Mouse (Mus musculus) erythroblast, embryonic 14.5 days (primary cell): ENCODE measurements around the gene Tmem50a. TPM values are rescaled to one million over a fixed set of nuclear protein-coding genes. Genes with fewer than 3 reads are reported as not detected.
A peak's percentile ranks its signal among the peaks of the same experiment; 100 is the strongest.

Experiments
- H3K27me3 ChIP-seq: 2 replicates; pipeline ENCODE4 v1.6.1; 2012; ENCODE audit warnings: inconsistent platforms; ENCODE audit not compliant: control insufficient read depth
- H3K36me3 ChIP-seq: 2 replicates; pipeline ENCODE4 v1.6.1; 2012; ENCODE audit warnings: mild to moderate bottlenecking, inconsistent platforms; ENCODE audit not compliant: control insufficient read depth
- H3K4me1 ChIP-seq: 2 replicates; pipeline ENCODE4 v1.6.1; 2012; ENCODE audit warnings: inconsistent platforms; ENCODE audit not compliant: control insufficient read depth
- H3K4me3 ChIP-seq: replicated peaks from 2 replicates; pipeline ENCODE3; 2012; ENCODE audit warnings: moderate library complexity, mild to moderate bottlenecking, inconsistent platforms
- H3K9me3 ChIP-seq: 2 replicates; pipeline ENCODE4 v1.6.1; 2012; ENCODE audit warnings: low read length, inconsistent platforms, mixed read lengths; ENCODE audit not compliant: control insufficient read depth
- GATA1 ChIP-seq: IDR thresholded peaks from 2 replicates; pipeline ENCODE4 v1.6.1; 2012; ENCODE audit warnings: low read length, inconsistent platforms, mixed read lengths
- TAL1 ChIP-seq: IDR thresholded peaks from 3 replicates; pipeline ENCODE4 v1.6.1; 2012; ENCODE audit warnings: low read length, inconsistent platforms, mixed read lengths
- polyA plus RNA-seq: library from polyadenylated mRNA; stranded (reverse); fragments of >175 nt; gene quantifications from 2 replicates; pipeline ENCODE4 v1.2.3, GENCODE M21; 2012

Gene Tmem50a
- polyA plus RNA-seq, 1 experiment: 1.0 TPM

DNA sequence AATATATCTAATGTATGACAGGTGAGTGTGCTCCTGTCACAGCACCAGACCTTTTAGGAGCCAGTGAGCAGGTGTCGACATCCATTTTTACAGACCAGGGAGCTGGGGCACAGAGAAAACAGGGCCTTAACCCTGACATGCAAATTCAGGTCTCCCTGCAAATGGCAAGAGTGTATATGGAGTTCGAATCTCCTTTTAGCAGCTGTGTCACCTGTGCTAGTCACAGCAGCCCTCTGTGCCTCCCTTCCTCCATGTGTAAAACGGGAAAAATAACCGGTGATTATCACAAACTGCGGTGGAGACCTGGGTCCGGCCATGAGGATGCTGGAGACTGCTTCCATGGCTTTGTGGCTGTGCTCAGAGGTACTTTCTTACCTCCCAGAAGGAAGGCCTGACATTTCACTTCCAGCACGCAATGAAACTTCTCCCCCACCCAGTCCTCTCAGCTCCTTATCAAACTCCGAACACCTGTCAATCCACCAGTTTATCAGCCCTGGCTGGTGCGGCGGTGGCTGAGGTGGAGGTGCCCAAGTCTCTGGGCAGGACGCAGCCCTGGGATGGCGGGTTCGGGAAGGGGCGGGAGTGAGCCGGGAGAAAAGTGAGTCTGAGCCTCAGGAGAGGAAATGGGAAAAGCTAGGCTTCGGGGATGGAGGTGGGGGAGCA is 45.6 kb downstream of the Tmem50a start:
- Histone ChIP-seq H3K4me3 (peak overlapping the region; percentile 79), H3K27me3 (no peaks in the 10 kb centered on the region; the same call in 1 of the 2 replicates), H3K36me3 (peaks cover 98% of the 10 kb centered on the region), H3K9me3 (no peaks in the 10 kb centered on the region), H3K4me1 (peaks cover 72% of the 10 kb centered on the region)
- TF ChIP-seq GATA1: peak; percentile 98
- TF ChIP-seq TAL1: peak; percentile 97

DNA sequence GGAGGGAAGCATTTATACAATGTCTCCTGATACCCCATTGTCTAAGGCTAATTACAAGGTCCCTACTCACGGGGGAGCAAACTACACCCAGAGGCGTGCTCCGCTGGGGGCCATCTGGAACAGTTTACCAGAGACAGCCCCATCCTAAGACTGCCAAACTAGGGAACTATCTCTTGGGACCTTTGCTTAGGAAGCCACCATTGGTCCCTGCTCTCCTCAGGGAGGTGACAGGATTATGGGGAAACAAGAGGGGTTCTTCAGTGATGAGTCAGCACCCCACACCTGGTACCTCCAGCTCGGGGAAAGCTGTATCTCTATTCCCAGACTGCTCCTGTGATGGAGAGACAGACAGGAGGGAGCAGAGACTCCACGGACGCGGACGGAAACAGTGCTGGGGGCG is 46.3 kb downstream of the Tmem50a start:
- Histone ChIP-seq H3K9me3 (no peaks in the 10 kb centered on the region), H3K4me3 (peak overlapping the region; percentile 79), H3K4me1 (peaks cover 70% of the 10 kb centered on the region), H3K27me3 (no peaks in the 10 kb centered on the region; the same call in 1 of the 2 replicates), H3K36me3 (peaks cover 92% of the 10 kb centered on the region)
- no peak; the same call in 2 of the 3 replicates for TF ChIP-seq TAL1
- no peak for TF ChIP-seq GATA1

DNA sequence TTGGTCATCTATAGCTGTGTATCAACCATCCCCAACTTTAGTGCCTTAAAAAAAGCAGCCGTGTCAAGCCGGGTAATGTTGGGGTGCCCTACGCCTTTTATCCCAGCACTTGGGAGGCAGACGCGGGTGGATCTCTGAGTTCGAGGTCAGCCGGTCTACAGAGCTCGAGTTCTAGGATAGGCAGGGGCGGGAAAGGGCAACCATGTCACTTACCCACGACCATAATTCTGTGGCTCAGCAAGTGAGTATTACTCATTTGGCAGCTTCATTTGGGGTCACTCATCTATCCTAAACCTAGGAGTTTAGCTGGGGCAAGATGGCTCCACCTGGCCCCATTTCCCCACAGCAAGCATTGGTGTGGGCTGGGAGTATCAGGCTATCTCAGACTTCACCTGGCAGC is 46.8 kb downstream of the Tmem50a start:
- TF ChIP-seq TAL1 (no peak), GATA1 (no peak)
- H3K9me3 ChIP-seq: no peaks in the 10 kb centered on the region
- peaks cover 70% of the 10 kb centered on the region for H3K4me1 ChIP-seq
- H3K4me3 ChIP-seq: peak overlapping the region; percentile 79
- no peaks in the 10 kb centered on the region; the same call in 1 of the 2 replicates for H3K27me3 ChIP-seq
- peaks cover 88% of the 10 kb centered on the region for H3K36me3 ChIP-seq

DNA sequence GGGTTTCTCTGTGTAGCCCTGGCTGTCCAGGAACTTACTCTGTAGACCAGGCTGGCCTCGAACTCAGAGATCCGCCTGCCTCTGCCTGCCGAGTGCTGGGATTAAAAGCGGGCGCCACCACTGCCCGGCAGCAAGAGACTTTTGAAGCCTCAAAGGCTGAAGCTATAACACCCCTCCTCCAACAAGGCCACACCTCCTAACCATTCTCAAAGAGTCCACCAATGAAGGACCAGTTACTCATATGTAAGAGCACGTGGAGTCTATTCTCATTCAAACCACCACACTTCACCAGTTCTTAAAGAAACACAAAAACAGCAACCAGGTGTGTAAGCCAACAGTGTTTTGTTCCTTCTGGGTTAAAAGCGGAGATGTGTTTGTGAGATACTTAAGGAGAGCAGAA is 47.2 kb downstream of the Tmem50a start:
- Histone ChIP-seq H3K4me3 (peak overlapping the region; percentile 79), H3K27me3 (no peaks in the 10 kb centered on the region; the same call in 1 of the 2 replicates), H3K4me1 (peaks cover 72% of the 10 kb centered on the region), H3K36me3 (peaks cover 85% of the 10 kb centered on the region), H3K9me3 (no peaks in the 10 kb centered on the region)
- no peak for TF ChIP-seq TAL1
- TF ChIP-seq GATA1: no peak

DNA sequence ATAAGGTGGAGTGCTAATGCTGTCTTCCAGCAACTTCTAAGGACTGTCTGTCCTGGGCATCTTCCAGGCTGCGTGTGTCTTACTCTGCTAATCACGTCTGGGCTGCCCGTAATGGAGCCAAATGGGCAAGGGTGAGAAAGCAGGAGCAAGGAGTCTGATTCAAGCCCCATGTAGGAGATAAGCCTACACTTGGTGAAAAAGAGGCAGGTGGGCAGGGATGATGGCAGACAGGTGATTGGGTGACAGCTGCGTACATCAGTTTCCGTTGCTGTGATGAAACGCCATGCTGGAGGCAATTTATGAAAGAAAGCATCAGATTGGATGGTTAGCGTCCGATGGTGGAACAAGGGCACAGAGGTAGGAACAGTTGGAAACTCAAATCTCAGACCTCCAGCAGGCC is 47.6 kb downstream of the Tmem50a start:
- Histone ChIP-seq H3K4me1 (peaks cover 73% of the 10 kb centered on the region), H3K4me3 (peak overlapping the region; percentile 79), H3K27me3 (no peaks in the 10 kb centered on the region; the same call in 1 of the 2 replicates), H3K36me3 (peaks cover 84% of the 10 kb centered on the region), H3K9me3 (no peaks in the 10 kb centered on the region)
- TF ChIP-seq GATA1 (no peak), TAL1 (no peak)

DNA sequence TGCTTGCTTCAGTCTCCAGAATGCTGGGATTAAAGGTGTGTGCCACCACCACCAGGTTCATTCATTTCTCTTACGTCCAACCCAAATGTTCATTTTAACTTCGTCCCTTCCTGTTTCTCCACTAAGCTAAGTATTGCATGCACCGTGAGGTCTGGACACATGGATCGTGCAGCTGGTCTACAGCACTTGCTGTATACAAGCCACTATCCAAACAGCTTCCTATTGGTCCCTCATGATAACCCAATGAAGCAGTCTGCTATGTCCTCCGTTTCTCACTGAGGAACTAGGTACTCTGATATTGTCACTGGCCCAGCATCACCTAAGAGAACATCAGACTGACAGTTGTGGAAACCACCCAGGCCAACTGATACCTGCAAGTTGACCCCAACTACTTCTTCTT is 49.0 kb downstream of the Tmem50a start:
- Histone ChIP-seq H3K4me3 (peak overlapping the region; percentile 79), H3K4me1 (peaks cover 74% of the 10 kb centered on the region), H3K27me3 (no peaks in the 10 kb centered on the region; the same call in 1 of the 2 replicates), H3K9me3 (no peaks in the 10 kb centered on the region), H3K36me3 (peaks cover 78% of the 10 kb centered on the region)
- TF ChIP-seq TAL1 (no peak), GATA1 (no peak)

DNA sequence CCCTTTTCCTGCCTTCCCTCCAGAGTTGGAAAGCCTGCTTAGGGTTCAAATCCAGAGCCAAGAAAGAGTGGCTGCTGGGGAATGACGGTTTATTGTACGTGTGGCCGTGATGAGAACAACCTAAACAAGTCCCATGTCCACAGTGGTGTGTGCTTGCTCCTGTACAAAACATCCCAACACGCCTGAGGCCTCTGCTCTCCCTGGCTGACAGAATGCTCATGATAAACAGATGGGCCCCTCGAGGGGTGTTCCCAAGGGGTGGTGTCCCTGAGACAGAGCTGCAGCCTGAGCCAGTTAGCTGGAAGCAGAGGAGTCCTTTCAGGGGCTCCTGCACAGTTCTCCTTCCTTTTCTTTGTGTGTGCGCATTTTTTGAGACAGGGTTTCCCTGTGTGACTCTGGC is 49.5 kb downstream of the Tmem50a start:
- Histone ChIP-seq H3K4me3 (peak overlapping the region; percentile 79), H3K36me3 (peaks cover 73% of the 10 kb centered on the region), H3K27me3 (no peaks in the 10 kb centered on the region; the same call in 1 of the 2 replicates), H3K9me3 (no peaks in the 10 kb centered on the region), H3K4me1 (peaks cover 74% of the 10 kb centered on the region)
- TF ChIP-seq TAL1: peak; percentile 64
- peak; percentile 27; the same call in 1 of the 2 replicates for TF ChIP-seq GATA1

DNA sequence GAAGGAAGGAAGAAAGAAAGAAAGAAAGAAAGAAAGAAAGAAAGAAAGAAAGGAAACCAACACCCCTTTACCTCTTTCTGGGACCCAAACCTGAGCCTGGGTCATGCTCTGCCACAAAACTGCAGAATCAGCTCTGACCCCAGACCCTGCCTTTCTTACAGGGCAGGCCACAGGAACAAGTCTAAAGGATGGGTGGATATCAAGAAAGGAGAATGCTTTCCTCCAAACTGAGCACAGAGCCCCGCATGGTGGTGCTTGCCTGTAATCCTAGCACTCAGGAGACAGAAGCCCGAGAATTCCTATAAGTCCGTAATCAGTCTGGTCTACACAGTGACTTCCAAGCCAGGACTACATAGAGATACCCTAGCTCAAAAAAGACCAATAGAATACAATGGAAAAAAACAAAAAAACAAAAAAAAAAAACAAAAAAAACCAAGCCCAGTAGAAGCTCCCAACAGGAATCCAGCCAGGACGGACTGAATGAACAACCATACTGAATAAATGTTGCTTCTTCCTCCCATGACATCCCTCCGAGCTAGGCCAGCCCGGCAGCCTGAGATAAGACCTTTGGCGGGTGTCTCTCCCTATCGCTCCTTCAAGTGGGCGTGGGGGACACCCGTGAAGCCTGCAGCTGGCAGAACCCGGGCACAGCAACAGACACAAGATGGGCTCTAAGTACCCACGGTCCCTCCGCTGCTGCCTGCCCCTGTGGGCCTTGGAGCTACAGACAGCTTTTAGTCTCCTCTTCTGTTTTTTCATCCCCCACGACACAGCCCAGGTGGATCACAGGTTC is 50.7 kb downstream of the Tmem50a start, which contains the start of gene Rhd:
Rhd (plus strand) TSS at position 600 of the 793 bp plus-strand sequence.
- H3K4me1 ChIP-seq: peaks cover 68% of the 10 kb centered on the region
- H3K4me3 ChIP-seq: peak within 1 kb of the TSS; percentile 79
- no peaks in the 10 kb centered on the region; the same call in 1 of the 2 replicates for H3K27me3 ChIP-seq
- peaks cover 61% of the 10 kb centered on the region for H3K36me3 ChIP-seq
- TF ChIP-seq TAL1: peak; percentile 42; the same call in 2 of the 3 replicates
- peak; percentile 90 for TF ChIP-seq GATA1
- H3K9me3 ChIP-seq: no peaks in the 10 kb centered on the region

DNA sequence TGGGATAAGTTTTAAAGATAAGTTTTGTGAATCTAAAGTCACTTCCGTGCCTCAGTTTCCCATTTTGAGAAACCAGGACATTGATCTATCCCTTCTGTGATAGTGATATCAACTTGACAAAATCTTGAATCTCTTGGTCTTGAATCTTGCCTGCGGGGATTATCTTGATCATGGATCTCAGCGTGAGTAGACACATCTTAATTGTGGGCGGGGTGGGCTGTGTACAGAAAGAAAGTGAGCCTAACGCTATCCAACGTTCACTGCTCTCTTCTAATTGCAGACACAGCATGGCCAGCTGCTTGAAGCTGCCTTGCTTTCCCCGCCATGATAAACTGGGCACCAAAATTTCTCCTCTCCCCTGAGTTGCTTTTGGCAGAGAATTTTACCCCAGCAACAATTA is 51.8 kb downstream of the Tmem50a start:
- no peaks in the 10 kb centered on the region for H3K27me3 ChIP-seq
- peaks cover 50% of the 10 kb centered on the region for H3K36me3 ChIP-seq
- H3K9me3 ChIP-seq: no peaks in the 10 kb centered on the region
- peak overlapping the region; percentile 79 for H3K4me3 ChIP-seq
- peak; percentile 83 for TF ChIP-seq GATA1
- TF ChIP-seq TAL1: no peak
- H3K4me1 ChIP-seq: peaks cover 62% of the 10 kb centered on the region
